Mouse (Mus musculus): ENCODE measurements around the gene Sult4a1.
"Not testable (repeated sequence)": the region's sequence is repeated elsewhere in the genome, so short reads cannot be mapped to it uniquely, and the experiment has no call there.

The Sult4a1 gene

DNA sequence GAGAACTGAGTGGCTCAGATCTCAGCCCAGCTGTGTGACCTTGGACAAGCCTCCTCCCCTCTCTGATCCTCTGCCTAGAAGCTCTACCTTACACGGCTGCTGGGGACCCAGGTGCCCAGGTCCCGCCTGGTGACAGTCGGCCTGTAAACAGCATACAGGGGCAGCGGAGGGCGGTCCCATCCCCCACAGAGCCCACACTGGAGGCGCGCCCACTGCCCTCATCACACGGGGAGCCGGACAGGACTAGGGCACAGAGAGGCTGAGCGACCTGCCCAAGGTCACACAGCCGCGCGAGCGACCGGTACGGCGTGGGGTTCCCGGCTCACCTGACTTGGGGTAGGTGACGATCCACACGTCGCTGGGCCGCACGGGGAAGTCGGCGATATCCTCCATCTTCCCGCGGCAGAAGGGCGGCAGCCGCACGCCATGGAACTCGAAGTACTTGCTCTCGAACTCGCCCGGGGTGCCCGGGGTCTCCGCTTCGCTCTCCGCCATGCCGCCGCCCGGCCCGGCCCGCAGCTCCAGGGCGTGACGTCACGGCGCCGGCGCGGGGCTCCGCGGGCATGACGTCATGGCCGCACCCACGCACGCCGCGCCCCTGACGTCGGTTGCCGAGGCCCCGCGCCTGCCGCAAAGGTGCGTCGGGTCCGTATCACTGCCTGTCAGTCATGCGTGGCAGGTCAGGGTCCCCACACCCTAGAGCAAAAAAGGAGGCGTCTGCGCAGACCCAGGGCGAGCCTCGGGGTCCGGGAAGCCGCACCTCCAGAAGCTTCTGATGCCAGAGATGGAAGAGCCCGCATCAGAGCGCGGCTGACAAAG is at the start of gene Sult4a1:
Gene Sult4a1, minus strand, starts transcription at position 650 of the 819 bp plus-strand sequence.
- peak; percentile 31 for DNase-seq (ENCODE audit: low read depth)

DNA sequence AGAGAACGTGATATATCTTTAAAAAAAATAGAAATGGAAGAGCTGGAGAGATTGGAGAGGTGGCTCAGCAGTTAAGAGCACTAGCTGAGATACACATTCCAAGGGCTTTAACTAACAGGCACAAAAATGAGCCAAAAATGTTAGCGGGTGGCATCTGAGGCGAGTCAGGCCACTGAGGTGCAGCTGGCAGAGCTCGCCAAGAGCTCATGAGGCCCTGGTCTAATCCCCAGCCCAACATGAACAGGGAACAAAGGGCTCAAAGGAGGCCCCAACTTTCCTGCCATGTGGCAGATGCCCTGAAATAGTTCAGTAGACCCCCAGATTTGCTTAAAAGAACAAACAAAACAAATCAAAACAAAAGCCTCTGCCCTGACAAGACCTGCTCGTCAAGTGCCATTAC is 35.4 kb upstream of the Sult4a1 start:
- DNase-seq (ENCODE audit: low read depth): no peak

DNA sequence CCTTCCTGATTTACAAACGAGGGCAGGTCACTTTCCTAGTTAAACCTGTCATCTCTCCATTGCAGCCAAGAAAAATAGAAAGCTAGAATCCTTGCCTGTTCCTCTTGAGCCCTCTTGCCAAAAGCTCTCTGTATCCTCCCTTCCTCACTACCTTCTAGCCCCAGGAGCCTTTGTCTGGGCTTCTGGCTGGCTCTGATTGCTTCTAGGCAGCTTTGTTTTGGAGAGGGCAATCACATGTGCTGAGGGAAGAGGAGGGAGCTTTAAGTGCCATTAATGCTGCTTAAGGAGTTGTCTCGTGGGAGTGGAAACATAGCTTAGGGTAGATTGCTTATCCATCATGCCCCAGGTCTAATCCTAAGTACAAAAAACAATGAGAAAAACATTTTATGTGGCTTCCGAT is 34.6 kb upstream of the Sult4a1 start:
- DNase-seq (ENCODE audit: low read depth): no peak

DNA sequence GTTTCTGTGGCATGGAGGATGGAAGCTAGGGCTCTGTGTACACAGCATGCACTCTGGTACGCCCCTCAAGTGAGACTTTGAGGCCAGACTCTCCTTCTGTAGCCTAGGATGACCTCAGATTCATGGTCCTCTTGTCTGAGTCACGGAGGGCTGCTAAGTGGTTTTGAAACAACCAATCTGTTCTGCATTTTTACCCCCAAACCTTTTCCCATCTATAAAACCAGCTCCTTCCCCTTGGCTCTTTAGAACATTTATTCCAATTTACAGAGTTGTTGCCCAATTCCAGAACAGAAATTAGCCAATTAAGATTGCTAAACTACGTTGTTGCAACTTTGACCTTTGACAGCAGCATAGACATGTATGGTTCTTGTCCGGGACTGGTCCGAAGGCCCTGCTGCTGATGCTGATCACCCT is 34.0 kb upstream of the Sult4a1 start:
- no peak for DNase-seq (ENCODE audit: low read depth)

DNA sequence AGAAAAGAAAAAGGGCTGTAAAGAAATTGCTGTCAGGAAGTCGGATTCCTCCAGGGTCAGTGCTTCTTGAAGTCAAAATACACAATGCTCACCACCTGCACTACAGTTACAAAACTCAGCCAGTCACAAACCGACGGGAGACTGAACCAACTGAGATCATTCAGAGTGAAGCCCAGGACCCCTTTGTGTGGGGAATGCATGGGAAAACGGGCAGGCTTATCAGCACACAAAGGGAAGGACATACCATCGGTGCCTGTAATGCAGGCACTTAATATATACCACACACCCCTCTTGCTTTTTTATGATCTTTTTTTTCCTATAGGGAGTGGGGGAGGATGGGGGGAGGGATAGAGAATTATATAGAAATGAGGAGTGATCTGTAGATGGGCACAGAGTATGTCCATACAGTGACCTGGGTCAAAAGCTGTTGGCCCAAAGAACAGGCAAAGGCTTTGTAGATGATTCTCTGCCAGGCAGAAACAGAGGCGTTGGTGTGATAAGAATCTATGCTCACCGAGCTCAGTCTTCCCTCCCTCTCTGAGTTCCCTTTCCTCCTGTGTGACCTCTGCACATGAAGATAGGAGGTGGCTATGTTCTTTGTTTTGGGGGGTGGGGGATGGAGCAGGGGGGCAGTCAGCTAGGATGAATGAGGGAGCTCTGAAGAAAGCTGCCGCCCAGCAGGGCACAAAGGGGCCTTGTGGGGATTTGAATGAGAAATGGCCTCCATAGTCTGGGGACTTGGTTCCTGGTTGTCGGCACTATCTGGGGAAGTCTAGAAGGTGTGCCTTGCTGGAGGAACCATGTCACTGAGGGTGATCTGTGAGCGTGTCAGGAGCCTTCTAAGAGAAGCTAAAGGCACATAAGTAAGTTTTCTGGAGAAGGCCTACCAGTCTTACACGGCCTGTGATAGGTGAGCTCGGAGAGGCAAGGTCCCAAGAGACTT is 31.2 kb upstream of the Sult4a1 start:
- no peak for DNase-seq (ENCODE audit: low read depth)

GRCm38 (mm10) chr15:84135472-84135871 is 29.9 kb upstream of the Sult4a1 start:
- DNase-seq (ENCODE audit: low read depth): peak; percentile 66

DNA sequence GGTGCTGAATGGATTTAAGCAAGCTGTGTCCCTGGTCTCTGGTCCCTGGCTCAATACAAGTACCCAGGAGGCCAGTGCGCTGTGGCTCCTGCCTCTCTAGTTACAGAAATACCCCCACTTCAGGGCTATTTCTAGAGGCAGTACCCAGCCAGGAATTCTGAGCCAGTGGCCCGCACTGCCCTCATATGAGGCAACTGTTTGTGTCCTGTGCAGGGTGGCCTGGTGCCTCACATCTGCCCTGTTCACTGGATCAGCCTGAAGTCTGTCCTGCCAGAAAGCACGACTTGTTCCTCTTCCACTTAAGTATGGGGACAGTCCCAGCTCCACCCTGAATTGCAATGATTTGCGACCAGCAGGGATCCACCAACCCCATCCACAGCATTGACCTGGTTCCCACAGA is 27.9 kb upstream of the Sult4a1 start:
- DNase-seq (ENCODE audit: low read depth): no peak

- no peak for DNase-seq (ENCODE audit: low read depth)
Observed at GRCm38 (mm10) chr15:84131971-84132370, 26.4 kb upstream of the Sult4a1 start.

DNA sequence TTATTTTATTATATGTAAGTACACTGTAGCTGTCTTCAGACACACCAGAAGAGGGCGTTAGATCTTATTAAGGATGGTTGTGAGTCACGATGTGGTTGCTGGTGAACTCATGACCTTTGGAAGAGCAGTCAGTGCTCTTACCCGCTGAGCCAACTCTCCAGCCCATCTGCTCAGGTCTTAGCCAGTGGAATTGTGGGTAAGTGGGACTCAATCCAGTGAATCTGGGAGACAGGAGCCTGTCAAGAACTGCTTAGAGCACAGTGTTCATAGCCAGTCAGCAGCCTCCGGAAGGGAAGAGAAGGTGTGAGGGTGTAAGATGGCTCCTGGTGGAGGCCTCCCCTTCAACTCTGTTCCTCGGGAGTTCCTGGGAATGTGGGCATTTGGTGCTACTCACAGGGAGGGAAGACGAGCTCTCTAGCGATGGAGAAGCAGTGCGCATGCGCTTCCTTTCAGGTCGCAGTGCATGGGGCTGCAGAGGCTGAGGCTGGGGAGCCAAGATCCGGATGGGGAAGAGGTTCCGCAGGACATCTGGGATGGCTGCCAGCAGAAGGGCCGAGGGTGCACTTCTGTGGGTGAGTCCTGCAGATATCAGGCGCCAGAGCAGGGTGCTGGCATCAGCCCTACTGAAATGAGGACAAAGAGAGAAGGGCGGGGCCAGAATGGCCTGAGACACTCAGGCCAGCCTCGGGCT is 25.7 kb upstream of the Sult4a1 start:
- DNase-seq (ENCODE audit: low read depth): no peak

DNA sequence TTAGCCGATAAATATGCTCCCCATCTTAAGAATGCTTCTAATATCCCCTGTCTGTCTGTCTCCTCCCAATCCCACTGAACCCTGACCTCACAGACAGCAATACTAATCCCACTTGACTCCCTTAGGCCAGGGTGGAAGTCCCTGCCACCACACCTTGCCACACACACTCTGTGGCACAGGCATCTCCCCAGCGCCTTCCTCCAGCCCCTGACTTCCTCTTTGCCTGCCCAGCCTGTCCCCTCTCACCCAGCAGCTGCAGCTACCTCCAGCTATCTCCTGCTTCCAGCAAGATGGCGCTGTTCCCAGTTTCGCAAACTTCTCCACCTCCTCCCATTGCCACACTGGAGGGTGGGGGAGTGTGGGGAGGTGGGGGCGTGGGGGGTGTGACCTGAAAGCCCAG is 21.3 kb upstream of the Sult4a1 start:
- no peak for DNase-seq (ENCODE audit: low read depth)

DNA sequence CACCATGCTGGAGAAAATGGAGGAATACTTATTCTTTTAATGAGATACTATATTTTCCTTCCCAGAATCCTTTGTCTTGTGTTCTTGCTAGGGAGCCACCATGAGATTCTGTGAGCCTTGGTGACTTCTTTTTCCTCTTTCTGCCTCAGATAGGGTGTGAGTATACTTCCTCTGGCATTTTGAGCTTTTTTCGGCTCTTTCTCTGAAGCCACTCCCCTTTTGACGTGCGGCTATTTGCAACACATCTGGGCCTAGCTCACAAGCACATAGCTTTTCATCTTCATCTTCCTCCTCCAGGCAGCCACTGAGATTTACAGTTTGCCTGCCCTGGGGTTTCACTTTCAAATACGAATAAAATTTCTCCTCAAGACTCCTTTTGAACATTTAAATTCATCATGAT is 20.9 kb upstream of the Sult4a1 start:
- no peak for DNase-seq (ENCODE audit: low read depth)

DNA sequence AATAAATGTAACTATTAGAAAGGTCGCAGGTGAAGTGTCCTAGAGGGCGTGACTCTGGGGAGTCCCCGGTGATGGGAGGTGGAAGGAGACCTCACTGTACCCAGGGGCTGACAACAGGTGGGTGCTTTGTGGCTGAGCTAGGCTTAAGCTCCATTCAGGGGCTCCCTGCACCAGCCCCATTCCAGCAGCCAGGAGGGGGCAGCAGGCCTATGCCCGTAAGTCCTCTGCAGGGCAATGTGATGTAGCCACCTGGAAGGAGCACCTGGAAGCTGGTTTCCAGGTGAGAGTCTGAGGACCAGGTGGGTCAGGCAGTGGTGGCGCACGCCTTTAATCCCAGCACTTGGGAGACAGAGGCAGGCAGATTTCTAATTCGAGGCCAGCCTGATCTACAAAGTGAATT is 18.5 kb upstream of the Sult4a1 start:
- no peak for DNase-seq (ENCODE audit: low read depth)

DNA sequence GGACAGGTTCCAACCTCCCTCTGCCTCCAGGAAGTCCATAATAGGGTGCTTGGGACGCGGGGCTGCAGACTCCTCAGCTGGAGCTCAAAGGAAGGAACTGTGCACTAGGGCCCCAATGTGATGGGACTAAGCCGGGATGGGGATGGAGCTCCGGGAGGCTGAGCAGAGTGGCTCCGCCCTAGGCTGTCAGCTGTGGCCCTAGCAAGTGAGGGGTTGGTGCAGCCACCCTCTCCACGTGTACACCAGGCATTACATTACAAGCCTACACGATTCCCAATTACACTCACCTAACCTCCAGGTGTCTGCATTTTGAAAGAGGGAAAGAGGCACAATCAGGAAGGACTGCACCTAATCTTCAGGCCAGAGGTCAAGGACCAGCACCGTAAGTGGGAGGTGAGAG is 17.5 kb upstream of the Sult4a1 start, which contains the start of gene Pnpla5:
Gene Pnpla5, minus strand, starts transcription at position 101 of the 400 bp plus-strand sequence.
- no peak for DNase-seq (ENCODE audit: low read depth)

DNA sequence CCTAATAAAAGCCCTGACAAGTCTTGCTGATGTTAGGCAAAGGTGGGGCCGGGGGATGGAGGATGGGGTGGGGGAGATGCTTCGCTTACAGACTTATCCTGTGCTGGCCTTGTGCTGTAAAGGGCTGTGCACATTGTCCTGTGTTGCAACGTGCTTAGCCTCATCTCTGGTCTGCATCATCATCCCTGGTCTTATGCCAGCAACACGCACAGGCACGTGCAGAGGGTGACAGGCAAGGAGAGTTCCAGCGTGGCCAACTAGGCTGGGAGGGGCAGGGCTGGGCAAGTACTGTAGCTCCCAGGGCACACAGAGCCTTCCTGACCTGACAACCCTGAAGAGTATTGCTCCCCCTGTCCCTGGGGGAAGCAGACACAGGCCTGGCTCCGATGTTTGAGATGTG is 15.5 kb upstream of the Sult4a1 start:
- DNase-seq (ENCODE audit: low read depth): no peak

- DNase-seq (ENCODE audit: low read depth): no peak
Observed at GRCm38 (mm10) chr15:84120612-84121011, 15.1 kb upstream of the Sult4a1 start.

GRCm38 (mm10) chr15:84116466-84116865 is 10.9 kb upstream of the Sult4a1 start:
- DNase-seq (ENCODE audit: low read depth): no peak

- no peak for DNase-seq (ENCODE audit: low read depth)
Observed at GRCm38 (mm10) chr15:84115727-84116126, 10.2 kb upstream of the Sult4a1 start.

DNA sequence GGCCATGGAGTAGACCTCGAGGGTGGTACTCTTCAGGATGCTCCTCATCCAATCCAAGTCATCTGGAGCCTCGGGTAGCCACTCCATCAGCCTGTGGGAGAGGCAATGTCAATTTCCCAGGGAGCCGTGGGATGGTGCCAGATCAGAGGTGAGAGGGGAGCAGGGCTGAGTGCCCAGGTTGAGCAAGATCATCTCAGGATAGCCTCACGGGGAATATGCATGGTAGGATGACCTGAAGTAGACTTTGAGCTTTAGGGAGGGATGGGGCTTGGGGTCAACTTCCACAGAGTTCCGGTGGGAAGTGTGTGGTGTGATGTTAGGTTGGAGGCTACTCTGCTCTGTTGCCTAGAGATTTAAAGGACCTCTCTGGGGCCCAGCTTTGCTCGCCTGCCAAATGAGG is 8.3 kb upstream of the Sult4a1 start:
- DNase-seq (ENCODE audit: low read depth): no peak

DNA sequence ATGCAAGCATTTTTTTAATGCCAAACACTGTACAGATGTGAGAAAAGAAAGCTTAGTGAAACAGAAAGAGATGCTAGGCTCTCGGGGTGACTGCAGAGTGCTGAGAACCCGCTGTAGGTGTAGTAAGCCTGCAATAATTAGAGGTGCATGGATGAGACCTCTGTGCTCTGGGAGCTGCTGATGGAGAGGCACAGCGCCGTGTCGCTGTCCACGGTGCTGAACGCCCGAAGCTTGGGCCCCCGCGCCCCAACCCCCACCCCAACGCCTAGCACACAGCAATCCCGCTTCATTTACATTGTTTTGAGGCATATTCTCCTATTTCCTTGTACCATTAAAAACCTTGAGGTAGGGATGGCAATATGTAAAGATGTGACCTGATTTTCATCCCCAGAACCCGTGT is 3.3 kb upstream of the Sult4a1 start:
- peak; percentile 14 for DNase-seq (ENCODE audit: low read depth)

DNA sequence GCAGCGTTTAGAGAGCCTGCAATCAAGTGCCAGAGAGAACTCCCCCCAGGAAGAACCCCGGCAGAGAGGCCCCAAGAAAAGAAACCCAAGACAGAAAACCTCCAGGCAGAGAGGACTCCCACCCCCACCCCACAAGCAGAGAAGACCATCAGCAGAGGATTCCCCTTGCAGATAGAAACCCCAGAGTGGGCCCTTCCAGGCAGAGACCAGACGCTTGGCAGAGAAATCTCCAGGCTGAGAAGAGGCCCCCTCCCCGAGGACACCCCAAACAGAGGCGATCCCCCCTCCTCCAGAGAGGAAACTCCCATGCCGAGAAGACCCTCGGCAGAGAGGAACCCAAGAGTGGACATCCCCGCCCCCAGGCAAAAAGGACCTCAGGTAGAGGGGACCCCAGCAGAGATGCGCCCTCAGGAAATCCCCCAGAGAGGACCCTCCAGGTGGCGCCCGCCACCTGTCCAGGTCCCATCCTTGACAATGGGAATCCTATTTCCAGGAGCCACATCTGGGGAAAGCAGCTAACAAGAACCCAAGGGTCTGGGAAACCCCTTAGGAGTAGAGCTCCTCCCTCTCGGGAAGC is 458 bp upstream of the Sult4a1 start:
- no peak for DNase-seq (ENCODE audit: low read depth)

- DNase-seq (ENCODE audit: low read depth): no peak
Observed at GRCm38 (mm10) chr15:84104626-84105025, 928 bp downstream of the Sult4a1 start.

- DNase-seq (ENCODE audit: low read depth): not testable (repeated sequence)
Observed at GRCm38 (mm10) chr15:84097536-84097935, 8.0 kb downstream of the Sult4a1 start.

Data from induced T-regulatory cell, adult 2 months (primary cell).